Mouse (Mus musculus): Measurements from ENCODE around the gene Depdc5. TPM values are rescaled to one million over a fixed set of nuclear protein-coding genes. Genes with fewer than 3 reads are reported as not detected.

Depdc5 gene
- polyA plus RNA-seq, 1 experiment from 2014 or later = 32.1 TPM

- H3K36me3 ChIP-seq (ENCODE audit: control insufficient read depth, insufficient read depth) = no peaks in the 10 kb centered on the region
- ATAC-seq = no peak
- H3K4me3 ChIP-seq (replicated peaks; ENCODE audit: low read length) = no peak overlapping the region
- no peak overlapping the region for H3K27ac ChIP-seq (ENCODE audit: low read length)
- no peaks in the 10 kb centered on the region for H3K27me3 ChIP-seq (replicated peaks; ENCODE audit: control insufficient read depth, insufficient read depth, low read length)
- peaks cover 13% of the 10 kb centered on the region for H3K4me1 ChIP-seq (replicated peaks; ENCODE audit: control insufficient read depth, insufficient read depth, low read length)
- 93% methylated on average over 5 of the region's 5 CpGs for WGBS
- H3K9ac ChIP-seq (replicated peaks; ENCODE audit: low read depth, low read length) = no peak overlapping the region
- H3K9me3 ChIP-seq (ENCODE audit: control insufficient read depth, low read length) = no peaks in the 10 kb centered on the region
- no peak overlapping the region for H3K4me2 ChIP-seq (ENCODE audit: low read length)
These were observed 139.3 kb downstream of the Depdc5 start for GRCm38 (mm10) chr5:33002781-33003180.

GRCm38 (mm10) chr5:33003500-33003899 is 140.0 kb downstream of the Depdc5 start:
- ATAC-seq = no peak
- 73% methylated on average over 6 of the region's 6 CpGs for WGBS

GRCm38 (mm10) chr5:33004110-33004509 is 140.6 kb downstream of the Depdc5 start:
- H3K36me3 ChIP-seq (ENCODE audit: control insufficient read depth, insufficient read depth) = no peaks in the 10 kb centered on the region
- WGBS = 87% methylated on average over 4 of the region's 4 CpGs

More at GRCm38 (mm10) chr5:33003500-33003899, 140.0 kb downstream of the Depdc5 start:
- no peak overlapping the region for H3K27ac ChIP-seq (ENCODE audit: low read length)
- peaks cover 13% of the 10 kb centered on the region for H3K4me1 ChIP-seq (replicated peaks; ENCODE audit: control insufficient read depth, insufficient read depth, low read length)
- no peak overlapping the region for H3K9ac ChIP-seq (replicated peaks; ENCODE audit: low read depth, low read length)
- no peak overlapping the region for H3K4me3 ChIP-seq (replicated peaks; ENCODE audit: low read length)
- no peaks in the 10 kb centered on the region for H3K9me3 ChIP-seq (ENCODE audit: control insufficient read depth, low read length)
- no peaks in the 10 kb centered on the region for H3K36me3 ChIP-seq (ENCODE audit: control insufficient read depth, insufficient read depth)
- no peak overlapping the region for H3K4me2 ChIP-seq (ENCODE audit: low read length)
- H3K27me3 ChIP-seq (replicated peaks; ENCODE audit: control insufficient read depth, insufficient read depth, low read length) = no peaks in the 10 kb centered on the region

GRCm38 (mm10) chr5:33005442-33006145 is 142.1 kb downstream of the Depdc5 start:
- no peak overlapping the region for H3K4me2 ChIP-seq (ENCODE audit: low read length)
- no peaks in the 10 kb centered on the region for H3K36me3 ChIP-seq (ENCODE audit: control insufficient read depth, insufficient read depth)
- H3K4me3 ChIP-seq (replicated peaks; ENCODE audit: low read length) = no peak overlapping the region
- peak overlapping the region; percentile 39; the same call in 1 of the 2 replicates for H3K27ac ChIP-seq (ENCODE audit: low read length)
- peaks cover 17% of the 10 kb centered on the region for H3K4me1 ChIP-seq (replicated peaks; ENCODE audit: control insufficient read depth, insufficient read depth, low read length)
- H3K9me3 ChIP-seq (ENCODE audit: control insufficient read depth, low read length) = no peaks in the 10 kb centered on the region
- H3K27me3 ChIP-seq (replicated peaks; ENCODE audit: control insufficient read depth, insufficient read depth, low read length) = no peaks in the 10 kb centered on the region
- no peak overlapping the region for H3K9ac ChIP-seq (replicated peaks; ENCODE audit: low read depth, low read length)
- ATAC-seq = peak; percentile 70
- 77% methylated on average over 11 of the region's 11 CpGs for WGBS

More at GRCm38 (mm10) chr5:33004110-33004509, 140.6 kb downstream of the Depdc5 start:
- Histone ChIP-seq H3K4me3 (replicated peaks; ENCODE audit: low read length) (no peak overlapping the region), H3K9ac (replicated peaks; ENCODE audit: low read depth, low read length) (no peak overlapping the region), H3K9me3 (ENCODE audit: control insufficient read depth, low read length) (no peaks in the 10 kb centered on the region), H3K4me1 (replicated peaks; ENCODE audit: control insufficient read depth, insufficient read depth, low read length) (peaks cover 13% of the 10 kb centered on the region), H3K4me2 (ENCODE audit: low read length) (no peak overlapping the region), H3K27ac (ENCODE audit: low read length) (no peak overlapping the region), H3K27me3 (replicated peaks; ENCODE audit: control insufficient read depth, insufficient read depth, low read length) (no peaks in the 10 kb centered on the region)
- no peak for ATAC-seq

- no peaks in the 10 kb centered on the region for H3K27me3 ChIP-seq (replicated peaks; ENCODE audit: control insufficient read depth, insufficient read depth, low read length)
- H3K9ac ChIP-seq (replicated peaks; ENCODE audit: low read depth, low read length) = no peak overlapping the region
- WGBS = 34% methylated on average over 8 of the region's 8 CpGs
- no peaks in the 10 kb centered on the region for H3K36me3 ChIP-seq (ENCODE audit: control insufficient read depth, insufficient read depth)
- H3K4me2 ChIP-seq (ENCODE audit: low read length) = no peak overlapping the region
- no peak overlapping the region for H3K27ac ChIP-seq (ENCODE audit: low read length)
- H3K4me1 ChIP-seq (replicated peaks; ENCODE audit: control insufficient read depth, insufficient read depth, low read length) = peaks cover 28% of the 10 kb centered on the region
- H3K9me3 ChIP-seq (ENCODE audit: control insufficient read depth, low read length) = no peaks in the 10 kb centered on the region
- H3K4me3 ChIP-seq (replicated peaks; ENCODE audit: low read length) = no peak overlapping the region
- ATAC-seq = peak; percentile 61
These were observed 143.2 kb downstream of the Depdc5 start for GRCm38 (mm10) chr5:33006670-33007069.

GRCm38 (mm10) chr5:33007371-33007770 is 143.9 kb downstream of the Depdc5 start:
- WGBS = 52% methylated on average over 4 of the region's 4 CpGs
- Histone ChIP-seq H3K4me1 (replicated peaks; ENCODE audit: control insufficient read depth, insufficient read depth, low read length) (peaks cover 29% of the 10 kb centered on the region), H3K36me3 (ENCODE audit: control insufficient read depth, insufficient read depth) (no peaks in the 10 kb centered on the region), H3K4me2 (ENCODE audit: low read length) (no peak overlapping the region), H3K4me3 (replicated peaks; ENCODE audit: low read length) (no peak overlapping the region), H3K9me3 (ENCODE audit: control insufficient read depth, low read length) (no peaks in the 10 kb centered on the region), H3K27ac (ENCODE audit: low read length) (no peak overlapping the region), H3K9ac (replicated peaks; ENCODE audit: low read depth, low read length) (no peak overlapping the region), H3K27me3 (replicated peaks; ENCODE audit: control insufficient read depth, insufficient read depth, low read length) (no peaks in the 10 kb centered on the region)
- ATAC-seq = no peak

- Histone ChIP-seq H3K27ac (ENCODE audit: low read length) (no peak overlapping the region), H3K4me1 (replicated peaks; ENCODE audit: control insufficient read depth, insufficient read depth, low read length) (peaks cover 29% of the 10 kb centered on the region), H3K27me3 (replicated peaks; ENCODE audit: control insufficient read depth, insufficient read depth, low read length) (no peaks in the 10 kb centered on the region), H3K4me2 (ENCODE audit: low read length) (no peak overlapping the region), H3K36me3 (ENCODE audit: control insufficient read depth, insufficient read depth) (no peaks in the 10 kb centered on the region), H3K9ac (replicated peaks; ENCODE audit: low read depth, low read length) (no peak overlapping the region), H3K4me3 (replicated peaks; ENCODE audit: low read length) (no peak overlapping the region), H3K9me3 (ENCODE audit: control insufficient read depth, low read length) (no peaks in the 10 kb centered on the region)
- WGBS = 59% methylated on average over 2 of the region's 2 CpGs
- no peak for ATAC-seq
These were observed 145.8 kb downstream of the Depdc5 start for GRCm38 (mm10) chr5:33009301-33009700.

GRCm38 (mm10) chr5:33009818-33010812 is 146.6 kb downstream of the Depdc5 start:
- H3K9me3 ChIP-seq (ENCODE audit: control insufficient read depth, low read length) = no peaks in the 10 kb centered on the region
- WGBS = 79% methylated on average over 14 of the region's 14 CpGs
- H3K9ac ChIP-seq (replicated peaks; ENCODE audit: low read depth, low read length) = no peak overlapping the region
- H3K36me3 ChIP-seq (ENCODE audit: control insufficient read depth, insufficient read depth) = no peaks in the 10 kb centered on the region
- peaks cover 29% of the 10 kb centered on the region for H3K4me1 ChIP-seq (replicated peaks; ENCODE audit: control insufficient read depth, insufficient read depth, low read length)
- no peak overlapping the region for H3K4me2 ChIP-seq (ENCODE audit: low read length)
- no peak overlapping the region for H3K4me3 ChIP-seq (replicated peaks; ENCODE audit: low read length)
- no peak for ATAC-seq
- no peak overlapping the region for H3K27ac ChIP-seq (ENCODE audit: low read length)
- no peaks in the 10 kb centered on the region for H3K27me3 ChIP-seq (replicated peaks; ENCODE audit: control insufficient read depth, insufficient read depth, low read length)
